15 mouse cellular contexts compared by ENCODE assay signal in the genomic region with DNA sequence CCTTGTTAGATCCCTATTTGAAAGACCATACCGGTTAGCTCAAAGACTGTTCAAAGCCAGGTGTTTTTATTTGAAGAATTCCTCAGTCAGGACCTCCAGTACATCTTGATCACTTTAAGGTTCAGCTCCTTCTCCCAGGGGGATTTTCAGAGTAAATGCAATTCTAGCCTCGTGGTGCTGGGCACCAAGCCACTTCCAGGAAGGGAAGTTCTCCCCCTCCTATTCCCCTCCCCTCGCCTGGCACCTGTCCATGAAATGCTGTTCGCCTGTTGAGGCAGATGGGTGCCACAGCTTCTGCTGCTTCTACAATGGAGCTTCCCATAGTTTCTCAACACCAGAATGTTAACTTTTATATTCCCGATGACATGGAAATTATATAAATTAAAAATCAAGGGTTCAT.
DNase-seq lines count a peak whose midpoint lies in the region; ATAC-seq and TF ChIP-seq lines count a peak whose summit lies in the region.
"Had no signal": no experiment of that assay in that cellular context is flagged by ENCODE, and none has a peak within 500 bp of the region (broad histone marks: within the 10 kb centered on the region; RNA-seq: fewer than 3 reads in every experiment).

No protein-coding gene starts in this region.

- no peaks in the 10 kb centered on the region for H3K27me3 ChIP-seq in intestine, embryonic 15.5 days (replicated peaks)
- H3K27me3 ChIP-seq: neural tube, embryonic 12.5 days; stomach, embryonic 15.5 days had no signal

- ATAC-seq in intestine, embryonic 15.5 days, result no peak
- ATAC-seq: forebrain, embryonic 16.5 days; midbrain, embryonic 16.5 days had no signal

- no peak overlapping the region for H3K4me3 ChIP-seq in intestine, embryonic 15.5 days (replicated peaks)
- H3K4me3 ChIP-seq: neural tube, embryonic 12.5 days; stomach, embryonic 15.5 days had no signal

- TF ChIP-seq POLR2A in brain, embryonic 14.5 days (IDR thresholded peaks at IDR 0.05; ENCODE audit: borderline replicate concordance, extremely low read depth, insufficient read depth, insufficient read length, poor library complexity, severe bottlenecking), result no peak

- H3K4me2 ChIP-seq in intestine, embryonic 15.5 days (replicated peaks), result no peak overlapping the region
- H3K4me2 ChIP-seq: neural tube, embryonic 12.5 days; stomach, embryonic 15.5 days had no signal

- no peak for TF ChIP-seq CTCF in brain, embryonic 14.5 days (IDR thresholded peaks at IDR 0.05; ENCODE audit: borderline replicate concordance, extremely low read depth, insufficient read depth, insufficient read length)

- no peaks in the 10 kb centered on the region for H3K4me1 ChIP-seq in intestine, embryonic 15.5 days (replicated peaks)
- H3K4me1 ChIP-seq: stomach, embryonic 15.5 days had no signal

- 73% methylated on average over 5 of the region's 5 CpGs for WGBS in intestine, embryonic 15.5 days

- intact Hi-C loops in heart, postnatal 25 days (cut with DNase I), result no loop called here

- H3K27ac ChIP-seq in intestine, embryonic 15.5 days, result no peak overlapping the region
- H3K27ac ChIP-seq: macrophage; neural tube, embryonic 12.5 days; stomach, embryonic 15.5 days had no signal

- H3K9me3 ChIP-seq in intestine, embryonic 15.5 days, result no peaks in the 10 kb centered on the region
- H3K9me3 ChIP-seq: stomach, embryonic 15.5 days had no signal

- H3K9ac ChIP-seq in intestine, embryonic 15.5 days, result no peak overlapping the region
- H3K9ac ChIP-seq: neural tube, embryonic 12.5 days; stomach, embryonic 15.5 days had no signal

- H3K36me3 ChIP-seq in intestine, embryonic 15.5 days, result no peaks in the 10 kb centered on the region
- H3K36me3 ChIP-seq: stomach, embryonic 15.5 days had no signal

- peak; percentile 88 for DNase-seq in heart, adult 11 months
- DNase-seq in heart, postnatal 25 days (ENCODE audit: low spot score), result no peak
- DNase-seq in lung, postnatal 10 days, result peak; percentile 22
- DNase-seq in lung, adult 18-20 months, result no peak
- DNase-seq in brain, embryonic 14.5 days (ENCODE audit: low read depth), result peak; percentile 82
- peak; percentile 26 to 41 for DNase-seq in layer of hippocampus, adult 8-10 months (ENCODE audit: low spot score in 2 of 2)
- DNase-seq: cerebellum, adult 8-10 months; spleen, adult 18-20 months; thymus, postnatal 14 days had no signal

Comparison
In these comparisons a context has a peak if more than half of its experiments do, and no peak if none do; other contexts are left out.
1. DNase-seq: peak in heart, adult 11 months (single experiment), lung, postnatal 10 days (single experiment), brain, embryonic 14.5 days (single experiment) and layer of hippocampus, adult 8-10 months (2 of 2); none in heart, postnatal 25 days (single experiment) and lung, adult 18-20 months (0 of 2).